Mouse (Mus musculus) heart, embryonic 15.5 days (tissue): Measurements from ENCODE around the gene Trib3. TPM values are rescaled to one million over a fixed set of nuclear protein-coding genes. Genes with fewer than 3 reads are reported as not detected.

Experiments
- ATAC-seq: fragments of 200-750 bp; cut with Nextera tagmentation; replicated peaks from 2 replicates; pipeline ENCODE4 v1.8.0; 2017; ENCODE audit warnings: low read depth, moderate TSS enrichment; ENCODE audit not compliant: insufficient number of reproducible peaks, insufficient read depth, low FRiP score
- H3K27ac ChIP-seq: fragments of 300-500 bp; sonication (generic); 2 replicates; pipeline ENCODE4 v1.5.1; 2015; ENCODE audit warnings: mild to moderate bottlenecking, inconsistent platforms
- H3K27me3 ChIP-seq: fragments of 300-500 bp; sonication (generic); 2 replicates; pipeline ENCODE4 v1.6.1; 2015; ENCODE audit warnings: inconsistent platforms
- H3K36me3 ChIP-seq: fragments of 300-500 bp; sonication (generic); 2 replicates; pipeline ENCODE4 v1.6.1; 2015; ENCODE audit warnings: mild to moderate bottlenecking, inconsistent platforms
- H3K4me1 ChIP-seq: fragments of 300-500 bp; sonication (generic); replicated peaks from 2 replicates; pipeline ENCODE4 v1.6.1; 2015; ENCODE audit warnings: inconsistent platforms
- H3K4me2 ChIP-seq: fragments of 300-500 bp; sonication (generic); 2 replicates; pipeline ENCODE4 v1.6.1; 2015; ENCODE audit warnings: inconsistent platforms, mild to moderate bottlenecking, moderate library complexity
- H3K4me3 ChIP-seq: fragments of 300-500 bp; sonication (generic); 2 replicates; pipeline ENCODE4 v1.5.1; 2015; ENCODE audit warnings: mild to moderate bottlenecking, inconsistent platforms
- H3K9ac ChIP-seq: fragments of 300-500 bp; sonication (generic); 2 replicates; pipeline ENCODE4 v1.6.1; 2015; ENCODE audit warnings: mild to moderate bottlenecking, inconsistent platforms
- H3K9me3 ChIP-seq: fragments of 300-500 bp; sonication (generic); replicated peaks from 2 replicates; pipeline ENCODE4 v1.6.1; 2016; ENCODE audit warnings: inconsistent platforms
- WGBS: fragments of 180-500 bp; shearing (Covaris S2); methylation state at CpG from one replicate; pipeline ENCODE4 v1.1.7; 2015; ENCODE audit warnings: mixed read lengths; 5-methylcytosine and 5-hydroxymethylcytosine counted together
- polyA plus RNA-seq: library from polyadenylated mRNA; unstranded; fragments of >200 nt; fragmentation: Nextera tagmentation; extraction: Ambion mirVana; gene quantifications from 2 replicates; pipeline ENCODE4 v1.2.1, GENCODE M21; 2015

Trib3 gene
- polyA plus RNA-seq: 2.9 and 3.1 TPM in 2 replicates

GRCm38 (mm10) chr2:152343329-152344213 is at the start of gene Trib3:
Gene Trib3 (minus strand): TSS chr2:152344032.
- H3K9ac ChIP-seq: peak within 1 kb of the TSS; percentile 63
- H3K27me3 ChIP-seq: no peaks in the 10 kb centered on the region
- peak within 1 kb of the TSS; percentile 94 for H3K4me2 ChIP-seq
- ATAC-seq: peak; percentile 82
- H3K9me3 ChIP-seq: no peaks in the 10 kb centered on the region
- no peaks in the 10 kb centered on the region for H3K36me3 ChIP-seq
- H3K4me3 ChIP-seq: peak within 1 kb of the TSS; percentile 71
- peaks cover 18% of the 10 kb centered on the region for H3K4me1 ChIP-seq
- H3K27ac ChIP-seq: peak within 1 kb of the TSS; percentile 63
- under 1% methylated on average over 51 of the region's 52 CpGs for WGBS

- no peaks in the 10 kb centered on the region for H3K27me3 ChIP-seq
- H3K9ac ChIP-seq: 0 out of 2 replicates have a peak overlapping the region, but pooled peaks have one; percentile 9
- H3K27ac ChIP-seq: peak overlapping the region; percentile 100
- H3K9me3 ChIP-seq: no peaks in the 10 kb centered on the region
- WGBS: 49% methylated on average over 9 of the region's 9 CpGs
- H3K4me3 ChIP-seq: peak overlapping the region; percentile 87; the same call in 1 of the 2 replicates
- 0 out of 2 replicates have a peak, but pooled peaks cover 4% of the 10 kb centered on the region for H3K36me3 ChIP-seq
- ATAC-seq: no peak
- H3K4me2 ChIP-seq: peak overlapping the region; percentile 89
- H3K4me1 ChIP-seq: peaks cover 30% of the 10 kb centered on the region
These were observed 49.6 kb upstream of the Trib3 start for GRCm38 (mm10) chr2:152393225-152394017.

- H3K27me3 ChIP-seq: no peaks in the 10 kb centered on the region
- peaks cover 29% of the 10 kb centered on the region for H3K4me1 ChIP-seq
- H3K27ac ChIP-seq: no peak overlapping the region
- H3K4me2 ChIP-seq: no peak overlapping the region
- H3K9ac ChIP-seq: no peak overlapping the region
- H3K36me3 ChIP-seq: 0 out of 2 replicates have a peak, but pooled peaks cover 4% of the 10 kb centered on the region
- no peak overlapping the region for H3K4me3 ChIP-seq
- no peak for ATAC-seq
- H3K9me3 ChIP-seq: no peaks in the 10 kb centered on the region
- WGBS: 16% methylated on average over 3 of the region's 3 CpGs
These were observed 49.0 kb upstream of the Trib3 start for GRCm38 (mm10) chr2:152392786-152393185.

GRCm38 (mm10) chr2:152384191-152384590 is 40.4 kb upstream of the Trib3 start:
- WGBS: 84% methylated on average over 4 of the region's 4 CpGs
- no peak for ATAC-seq
- no peaks in the 10 kb centered on the region for H3K27me3 ChIP-seq
- no peaks in the 10 kb centered on the region for H3K9me3 ChIP-seq
- no peak overlapping the region for H3K27ac ChIP-seq
- H3K4me2 ChIP-seq: no peak overlapping the region
- H3K9ac ChIP-seq: no peak overlapping the region
- H3K36me3 ChIP-seq: no peaks in the 10 kb centered on the region
- H3K4me1 ChIP-seq: no peaks in the 10 kb centered on the region; the same call in 1 of the 2 replicates
- H3K4me3 ChIP-seq: no peak overlapping the region

- Histone ChIP-seq H3K9ac (peak within 1 kb of the TSS; percentile 25; the same call in 1 of the 2 replicates), H3K4me1 (peaks cover 14% of the 10 kb centered on the region), H3K27ac (no peak within 1 kb of the TSS), H3K4me2 (peak within 1 kb of the TSS; percentile 42), H3K9me3 (no peaks in the 10 kb centered on the region), H3K36me3 (no peaks in the 10 kb centered on the region), H3K4me3 (peak within 1 kb of the TSS; percentile 7; the same call in 1 of the 2 replicates), H3K27me3 (peaks cover 27% of the 10 kb centered on the region)
- 5% methylated on average over 16 of the region's 16 CpGs for WGBS
- ATAC-seq: no peak
These were observed 32.5 kb upstream of the Trib3 start, which contains the start of gene Nrsn2 for GRCm38 (mm10) chr2:152376345-152376741. Gene Nrsn2 (minus strand): TSS chr2:152376638.

GRCm38 (mm10) chr2:152375652-152376344 is 32.0 kb upstream of the Trib3 start:
- H3K4me1 ChIP-seq: peaks cover 14% of the 10 kb centered on the region
- H3K4me2 ChIP-seq: peak overlapping the region; percentile 42
- peaks cover 27% of the 10 kb centered on the region for H3K27me3 ChIP-seq
- no peaks in the 10 kb centered on the region for H3K36me3 ChIP-seq
- ATAC-seq: 0 out of 2 replicates have a peak, but pooled peaks have one; percentile 38
- H3K9ac ChIP-seq: peak overlapping the region; percentile 25; the same call in 1 of the 2 replicates
- H3K9me3 ChIP-seq: no peaks in the 10 kb centered on the region
- no peak overlapping the region for H3K4me3 ChIP-seq
- 11% methylated on average over 21 of the region's 21 CpGs for WGBS
- no peak overlapping the region for H3K27ac ChIP-seq

- H3K4me2 ChIP-seq: no peak overlapping the region
- WGBS: 83% methylated on average over 9 of the region's 9 CpGs
- H3K4me1 ChIP-seq: peaks cover 14% of the 10 kb centered on the region
These were observed 29.7 kb upstream of the Trib3 start for GRCm38 (mm10) chr2:152373547-152373946.

GRCm38 (mm10) chr2:152372661-152373060 is 28.8 kb upstream of the Trib3 start:
- peaks cover 32% of the 10 kb centered on the region for H3K27me3 ChIP-seq
- H3K36me3 ChIP-seq: no peaks in the 10 kb centered on the region
- H3K4me1 ChIP-seq: peaks cover 14% of the 10 kb centered on the region
- 66% methylated on average over 4 of the region's 4 CpGs for WGBS
- ATAC-seq: no peak
- no peaks in the 10 kb centered on the region for H3K9me3 ChIP-seq
- no peak overlapping the region for H3K4me3 ChIP-seq
- no peak overlapping the region for H3K4me2 ChIP-seq
- H3K9ac ChIP-seq: no peak overlapping the region
- H3K27ac ChIP-seq: no peak overlapping the region

More at GRCm38 (mm10) chr2:152373547-152373946, 29.7 kb upstream of the Trib3 start:
- Histone ChIP-seq H3K9ac (no peak overlapping the region), H3K27me3 (peaks cover 32% of the 10 kb centered on the region), H3K27ac (no peak overlapping the region), H3K36me3 (no peaks in the 10 kb centered on the region), H3K9me3 (no peaks in the 10 kb centered on the region), H3K4me3 (no peak overlapping the region)
- no peak for ATAC-seq

GRCm38 (mm10) chr2:152372104-152372503 is 28.3 kb upstream of the Trib3 start:
- no peak overlapping the region for H3K4me3 ChIP-seq
- H3K4me1 ChIP-seq: peaks cover 14% of the 10 kb centered on the region
- H3K27me3 ChIP-seq: peaks cover 29% of the 10 kb centered on the region
- H3K27ac ChIP-seq: no peak overlapping the region
- 72% methylated on average over 7 of the region's 7 CpGs for WGBS
- no peaks in the 10 kb centered on the region for H3K36me3 ChIP-seq
- H3K9me3 ChIP-seq: no peaks in the 10 kb centered on the region
- no peak overlapping the region for H3K4me2 ChIP-seq
- H3K9ac ChIP-seq: no peak overlapping the region
- no peak for ATAC-seq

- H3K36me3 ChIP-seq: no peaks in the 10 kb centered on the region
- 0 out of 2 replicates have a peak, but pooled peaks have one; percentile 36 for ATAC-seq
- 26% methylated on average over 14 of the region's 14 CpGs for WGBS
- H3K4me1 ChIP-seq: peaks cover 5% of the 10 kb centered on the region
- no peak overlapping the region for H3K4me3 ChIP-seq
- H3K27ac ChIP-seq: no peak overlapping the region
- H3K27me3 ChIP-seq: 0 out of 2 replicates have a peak, but pooled peaks cover 5% of the 10 kb centered on the region
- peak overlapping the region; percentile 35; the same call in 1 of the 2 replicates for H3K4me2 ChIP-seq
- H3K9me3 ChIP-seq: no peaks in the 10 kb centered on the region
- H3K9ac ChIP-seq: no peak overlapping the region
These were observed 24.8 kb upstream of the Trib3 start for GRCm38 (mm10) chr2:152368532-152369140.
